Mouse (Mus musculus): ENCODE measurements around the gene Celsr3.

The Celsr3 gene

DNA sequence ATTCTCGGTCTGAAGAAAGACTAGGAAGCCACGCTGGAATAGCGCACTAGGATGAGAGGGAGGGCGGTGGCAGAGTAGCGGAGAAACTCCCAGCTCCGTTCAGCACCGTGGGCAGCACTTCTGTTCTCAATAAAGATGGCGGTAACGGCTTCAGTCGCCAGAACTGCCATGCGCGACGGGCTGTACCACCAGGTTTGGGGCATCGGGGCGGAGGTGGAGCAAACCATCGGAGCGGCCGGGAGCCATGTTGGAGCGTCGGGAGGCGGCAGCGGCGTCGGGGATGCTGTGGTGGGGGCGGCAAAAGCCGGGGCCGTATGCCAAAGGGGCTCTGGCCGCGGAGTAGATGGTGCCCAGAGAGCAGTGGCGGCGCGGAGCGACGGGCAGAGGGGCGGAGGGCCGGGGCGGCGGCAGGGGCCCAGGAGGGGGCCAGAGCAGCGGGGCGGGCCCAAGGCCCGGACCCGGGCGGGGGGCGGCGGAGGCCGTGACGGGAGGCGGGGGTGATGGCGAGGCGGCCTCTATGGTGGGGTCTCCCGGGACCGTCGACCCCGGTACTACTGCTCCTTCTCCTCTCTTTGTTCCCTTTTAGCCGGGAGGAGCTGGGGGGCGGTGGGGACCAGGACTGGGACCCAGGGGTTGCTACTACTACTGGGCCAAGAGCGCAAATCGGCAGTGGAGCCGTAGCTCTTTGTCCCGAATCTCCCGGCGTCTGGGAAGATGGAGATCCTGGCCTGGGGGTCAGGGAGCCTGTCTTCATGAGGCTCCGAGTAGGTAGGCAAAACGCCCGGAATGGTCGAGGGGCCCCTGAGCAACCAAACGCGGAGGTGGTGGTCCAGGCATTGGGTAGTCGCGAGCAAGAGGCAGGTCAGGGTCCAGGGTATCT, at the start of gene Celsr3:
Gene Celsr3 (plus strand): TSS at position 501 of the 880 bp plus-strand sequence.
- in situ Hi-C loops (cut with MboI; ENCODE audit: low sequenced_read_pairs): no loop called here

DNA sequence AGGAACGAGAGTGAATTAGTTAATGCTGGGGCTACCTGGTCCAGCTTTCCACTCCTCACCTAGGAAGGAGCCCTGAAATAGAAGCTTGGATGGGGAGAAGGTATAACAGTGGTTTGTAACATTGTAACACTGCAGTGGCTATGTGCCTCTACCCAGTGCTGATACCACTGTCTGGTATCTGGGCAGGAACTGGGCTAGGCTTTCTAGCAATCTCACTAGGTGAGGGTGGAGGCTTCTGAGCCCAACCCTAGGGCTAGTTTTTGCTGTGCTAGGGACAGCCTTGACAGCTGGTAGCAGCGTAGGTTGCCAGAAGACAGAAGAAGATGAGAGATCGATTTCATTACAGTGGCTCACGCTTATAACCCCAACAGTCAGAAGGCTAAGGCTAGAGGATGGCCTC, 49.5 kb upstream of the Celsr3 start:
- in situ Hi-C loops (cut with MboI; ENCODE audit: low sequenced_read_pairs): no loop called here

- in situ Hi-C loops (cut with MboI; ENCODE audit: low sequenced_read_pairs): no loop called here
Observed at GRCm38 (mm10) chr9:108777276-108777675, 48.8 kb upstream of the Celsr3 start.

GRCm38 (mm10) chr9:108780959-108781358, 45.2 kb upstream of the Celsr3 start:
- in situ Hi-C loops (cut with MboI; ENCODE audit: low sequenced_read_pairs): no loop called here

DNA sequence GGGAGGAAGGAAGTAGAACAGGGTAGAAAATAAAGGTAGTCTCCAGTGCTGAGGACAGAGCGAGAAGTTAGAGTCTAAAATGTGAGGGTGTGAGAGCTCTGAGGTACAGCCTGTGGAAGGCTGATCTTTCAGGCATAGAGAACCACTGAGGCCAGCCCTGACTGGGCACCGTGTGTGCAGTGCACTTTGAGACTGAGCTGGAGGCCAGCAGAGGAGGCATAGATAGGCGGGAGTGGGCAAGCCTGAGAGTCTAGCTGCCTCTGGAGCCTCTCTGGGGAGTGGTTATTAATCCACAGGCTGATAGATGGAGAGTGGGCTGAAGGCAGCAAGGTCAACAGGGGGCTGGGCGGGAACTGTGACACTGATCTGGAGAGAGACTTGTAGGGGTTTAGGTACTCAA, 44.2 kb upstream of the Celsr3 start:
- in situ Hi-C loops (cut with MboI; ENCODE audit: low sequenced_read_pairs): no loop called here

DNA sequence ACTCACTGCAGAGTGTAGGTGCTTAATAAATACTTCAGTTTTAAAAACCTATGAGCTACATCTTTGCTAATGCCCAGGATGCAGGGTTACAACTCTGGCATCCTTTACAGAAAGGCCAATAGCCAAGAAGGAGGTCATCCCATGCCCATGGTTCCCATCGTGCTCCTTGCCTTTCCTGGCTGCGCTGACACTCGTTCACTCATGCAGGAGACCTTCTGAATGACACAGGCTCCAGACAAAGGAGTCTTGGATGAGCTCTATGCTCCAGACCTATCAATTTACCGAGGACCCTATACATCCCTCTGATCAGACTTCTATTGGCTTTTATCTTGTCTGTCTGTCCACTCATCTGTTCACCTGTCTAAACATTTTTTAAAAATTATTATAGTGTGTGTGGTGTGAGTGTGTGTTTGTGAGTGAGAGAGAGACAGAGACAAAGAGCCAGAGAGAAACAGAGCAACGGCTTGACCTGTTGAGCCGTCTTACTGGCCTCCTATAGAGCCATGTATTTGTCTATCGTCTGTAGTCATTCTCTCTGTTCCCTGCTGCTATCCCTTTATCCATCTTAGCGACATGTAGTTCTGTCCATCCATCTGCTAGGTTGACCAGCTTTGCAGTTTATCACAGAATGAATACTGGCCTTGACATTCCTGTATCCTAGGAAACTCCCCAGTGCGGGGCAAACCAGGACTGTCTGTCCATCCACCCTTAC, 43.1 kb upstream of the Celsr3 start:
- in situ Hi-C loops (cut with MboI; ENCODE audit: low sequenced_read_pairs): no loop called here

GRCm38 (mm10) chr9:108783548-108784463, 42.3 kb upstream of the Celsr3 start, which contains the start of gene Ip6k2:
Ip6k2 (plus strand) TSS chr9:108783796.
- in situ Hi-C loops (cut with MboI; ENCODE audit: low sequenced_read_pairs): no loop called here

DNA sequence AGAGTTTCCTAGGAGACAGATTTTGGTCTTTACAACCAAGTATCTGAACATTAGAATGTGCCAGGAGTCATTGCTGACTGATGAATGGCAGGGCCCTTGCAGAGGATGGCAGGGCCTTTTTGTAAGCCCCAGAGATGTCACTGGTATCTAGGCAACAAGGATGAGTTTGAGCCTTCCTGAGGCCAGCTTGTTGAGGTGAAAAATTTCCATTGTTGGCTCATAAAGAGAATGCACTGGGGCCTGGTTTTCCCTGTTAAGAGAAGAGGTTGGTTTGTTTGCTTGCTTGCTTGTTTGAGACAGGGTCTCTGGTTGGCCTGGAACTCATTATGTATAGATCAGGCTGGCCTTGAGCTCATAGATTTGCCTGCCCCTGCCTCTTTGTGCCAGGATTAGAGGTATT, 40.7 kb upstream of the Celsr3 start:
- in situ Hi-C loops (cut with MboI; ENCODE audit: low sequenced_read_pairs): no loop called here

DNA sequence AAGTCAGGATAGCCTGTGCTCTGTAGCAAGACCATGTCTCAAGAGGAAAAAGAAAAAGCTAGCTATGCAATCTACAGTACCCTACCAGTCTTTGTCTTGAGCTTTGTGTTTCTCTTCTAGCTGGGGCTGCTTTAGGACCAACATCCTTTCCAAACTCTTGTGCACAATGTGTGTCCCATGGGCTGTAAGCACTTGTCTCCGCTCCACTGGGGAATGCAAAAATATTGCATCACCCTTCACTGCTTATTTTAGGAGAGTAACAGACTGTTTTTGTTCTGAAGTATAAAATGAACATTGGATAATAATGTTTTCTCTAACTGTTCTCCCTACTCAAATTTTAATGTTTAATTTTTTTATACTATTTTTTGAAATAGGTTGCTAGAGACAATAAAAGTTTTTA, 39.6 kb upstream of the Celsr3 start:
- in situ Hi-C loops (cut with MboI; ENCODE audit: low sequenced_read_pairs): no loop called here

GRCm38 (mm10) chr9:108787080-108787479, 39.0 kb upstream of the Celsr3 start:
- in situ Hi-C loops (cut with MboI; ENCODE audit: low sequenced_read_pairs): no loop called here

- in situ Hi-C loops (cut with MboI; ENCODE audit: low sequenced_read_pairs): no loop called here
Observed at GRCm38 (mm10) chr9:108788713-108789112, 37.4 kb upstream of the Celsr3 start.

DNA sequence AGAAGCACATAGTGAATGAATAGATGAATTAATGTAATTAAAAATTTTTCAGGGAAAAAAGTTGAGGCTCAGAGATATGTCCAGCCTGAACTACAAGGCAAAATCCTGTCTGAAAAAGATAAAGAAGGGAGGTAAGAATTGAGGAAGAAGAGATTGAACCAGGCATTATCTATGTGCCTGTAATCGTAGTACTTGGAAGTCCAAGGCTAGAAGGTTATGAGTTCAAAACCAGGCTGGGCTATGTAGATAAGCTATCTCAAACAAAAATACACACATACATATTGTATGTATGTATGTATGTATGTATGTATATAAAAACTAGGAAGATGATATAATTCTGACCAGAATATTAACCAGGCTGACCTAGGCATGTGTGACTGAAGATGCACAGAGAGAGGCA, 33.8 kb upstream of the Celsr3 start:
- in situ Hi-C loops (cut with MboI; ENCODE audit: low sequenced_read_pairs): no loop called here

DNA sequence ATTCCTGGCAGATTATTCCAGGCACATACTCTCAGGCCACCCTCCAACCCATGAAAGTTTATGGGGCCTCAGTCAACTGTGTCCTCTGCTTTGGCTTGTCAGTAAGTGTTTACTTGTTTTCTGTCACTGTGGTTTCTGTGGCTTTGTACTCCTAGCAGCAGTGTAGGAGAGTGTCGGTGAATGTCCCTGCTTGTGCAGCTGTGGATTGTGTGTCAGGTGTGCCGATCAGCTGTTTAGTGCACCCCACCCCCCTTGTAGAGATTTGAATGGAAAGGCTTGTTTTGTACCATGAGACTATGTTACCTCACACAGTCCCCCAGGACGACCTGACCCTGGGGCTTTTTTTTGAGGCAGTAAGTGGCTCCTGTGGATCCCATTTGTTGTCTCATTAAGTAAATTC, 33.4 kb upstream of the Celsr3 start:
- in situ Hi-C loops (cut with MboI; ENCODE audit: low sequenced_read_pairs): no loop called here

DNA sequence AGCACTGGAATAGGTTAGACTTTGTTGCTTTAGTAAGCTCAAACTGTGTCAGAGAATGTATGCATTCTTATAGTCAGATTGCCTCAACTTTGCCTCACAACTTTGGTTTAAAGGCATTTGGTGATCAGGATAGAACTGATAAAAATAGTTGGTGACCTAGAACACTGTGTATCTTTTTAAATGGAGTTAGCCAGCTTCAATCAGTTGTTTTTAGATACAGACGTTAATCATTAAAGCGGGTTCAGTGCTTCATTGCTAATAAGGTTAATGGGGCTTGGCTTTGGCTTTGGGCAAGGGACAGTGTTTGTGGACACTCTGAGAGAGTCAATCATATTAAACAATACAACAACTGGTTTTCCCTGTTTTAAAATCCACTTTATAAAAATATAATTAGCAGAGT, 30.8 kb upstream of the Celsr3 start:
- in situ Hi-C loops (cut with MboI; ENCODE audit: low sequenced_read_pairs): no loop called here

DNA sequence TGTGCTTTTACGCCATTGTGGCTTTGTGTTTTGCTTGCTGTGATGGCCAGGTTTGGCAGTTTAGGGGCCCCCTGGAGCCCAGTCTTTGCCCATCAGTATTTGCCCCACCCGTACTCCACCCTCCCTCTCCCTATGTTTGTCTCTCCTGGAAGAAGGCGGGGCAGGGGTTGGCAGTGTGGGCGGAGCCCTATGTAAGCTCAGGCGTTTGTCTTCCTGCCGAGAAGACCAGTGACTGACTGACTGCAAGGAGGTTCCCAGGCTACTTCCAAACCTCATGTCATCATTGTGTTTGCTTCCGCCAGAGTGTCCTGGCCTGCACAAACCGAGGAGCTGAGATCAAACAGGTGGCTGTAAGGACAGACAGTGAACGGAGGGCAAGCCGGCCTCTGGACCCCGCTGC, 30.4 kb upstream of the Celsr3 start:
- in situ Hi-C loops (cut with MboI; ENCODE audit: low sequenced_read_pairs): no loop called here

- in situ Hi-C loops (cut with MboI; ENCODE audit: low sequenced_read_pairs): no loop called here
Observed at GRCm38 (mm10) chr9:108796351-108796981, 29.7 kb upstream of the Celsr3 start.

GRCm38 (mm10) chr9:108797477-108797876, 28.6 kb upstream of the Celsr3 start:
- in situ Hi-C loops (cut with MboI; ENCODE audit: low sequenced_read_pairs): no loop called here

DNA sequence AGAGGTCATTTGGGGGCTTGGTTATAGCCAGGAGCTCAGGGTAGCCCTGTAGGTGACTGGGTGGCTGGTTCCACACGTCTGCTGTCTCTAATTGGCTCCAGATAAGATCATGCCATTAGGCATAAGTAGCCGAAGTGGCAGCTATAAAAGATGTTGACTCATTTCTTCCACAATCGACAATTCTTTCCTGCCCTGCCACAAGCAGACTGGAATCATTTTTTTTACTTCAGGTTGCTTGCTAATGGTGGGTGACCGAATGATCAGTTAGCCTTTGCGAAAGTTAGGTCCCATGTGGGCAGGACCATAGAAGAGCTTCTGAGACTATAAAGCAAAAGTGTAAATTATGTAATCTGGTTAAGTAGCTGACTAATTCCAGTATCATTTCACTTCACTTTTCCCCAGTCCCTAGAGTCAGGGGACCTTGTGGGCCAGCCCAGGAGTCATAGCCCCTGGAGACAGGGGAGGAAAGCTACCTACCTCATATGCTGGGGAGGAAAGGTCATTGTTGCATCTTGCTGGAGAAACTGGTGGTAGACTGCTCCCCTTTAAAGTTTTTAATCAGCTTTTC, 27.5 kb upstream of the Celsr3 start:
- in situ Hi-C loops (cut with MboI; ENCODE audit: low sequenced_read_pairs): no loop called here

DNA sequence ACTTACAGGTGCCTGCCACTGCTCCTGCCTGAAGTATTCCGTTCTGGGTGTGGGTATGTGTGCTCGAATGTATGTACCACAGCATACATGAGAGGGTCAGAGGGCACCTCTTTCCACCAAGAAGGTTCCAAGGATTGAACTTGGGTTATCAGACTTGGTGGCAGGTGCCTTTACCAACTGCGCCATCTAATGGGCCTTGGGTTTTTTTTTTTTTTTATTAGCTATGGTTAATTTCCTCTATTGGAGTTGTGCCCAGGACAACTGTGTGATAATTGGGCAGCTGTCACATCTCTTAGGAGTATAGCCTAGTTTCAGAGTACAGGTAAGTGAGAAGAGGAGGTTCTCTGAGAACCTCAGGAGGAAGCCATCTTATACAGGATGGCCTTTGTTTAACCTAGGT, 26.6 kb upstream of the Celsr3 start:
- in situ Hi-C loops (cut with MboI; ENCODE audit: low sequenced_read_pairs): no loop called here

GRCm38 (mm10) chr9:108805768-108806167, 20.4 kb upstream of the Celsr3 start:
- in situ Hi-C loops (cut with MboI; ENCODE audit: low sequenced_read_pairs): no loop called here
